Mouse (Mus musculus) testis, adult 2 months (tissue): ENCODE results near the gene Jazf1. TPM values are rescaled to one million over a fixed set of nuclear protein-coding genes. Genes with fewer than 3 reads are reported as not detected.

ENCODE experiments used
- H3K27ac ChIP-seq: fragments of 200-500 bp; 2 replicates; pipeline ENCODE4 v1.5.1; 2012; ENCODE audit warnings: low read depth, low read length; ENCODE audit not compliant: control insufficient read depth, insufficient read depth
- H3K27me3 ChIP-seq: fragments of 200-500 bp; 2 replicates; pipeline ENCODE4 v1.6.1; 2012; ENCODE audit warnings: mild to moderate bottlenecking, low read length, moderate library complexity; ENCODE audit not compliant: control insufficient read depth, insufficient read depth
- H3K36me3 ChIP-seq: fragments of 200-500 bp; 2 replicates; pipeline ENCODE4 v1.6.1; 2012; ENCODE audit warnings: mild to moderate bottlenecking, low read length; ENCODE audit not compliant: control insufficient read depth, insufficient read depth
- H3K4me1 ChIP-seq: fragments of 200-500 bp; 2 replicates; pipeline ENCODE4 v1.6.1; 2012; ENCODE audit warnings: low read length; ENCODE audit not compliant: control insufficient read depth, insufficient read depth
- H3K4me3 ChIP-seq: fragments of 200-500 bp; 2 replicates; pipeline ENCODE4 v1.5.1; 2012; ENCODE audit warnings: low read depth, mild to moderate bottlenecking, low read length, moderate library complexity, mixed read lengths; ENCODE audit not compliant: control insufficient read depth
- CTCF ChIP-seq: fragments of 200-500 bp; IDR thresholded peaks from 2 replicates; pipeline ENCODE4 v1.5.1; 2012; ENCODE audit warnings: low read depth, mild to moderate bottlenecking, inconsistent platforms, low read length, moderate library complexity; ENCODE audit not compliant: control insufficient read depth, insufficient read depth, insufficient replicate concordance
- POLR2A ChIP-seq: fragments of 200-500 bp; IDR thresholded peaks from 2 replicates; pipeline ENCODE4 v1.6.1; 2012; ENCODE audit warnings: low read depth, mild to moderate bottlenecking, inconsistent platforms, low read length, moderate library complexity; ENCODE audit not compliant: control insufficient read depth
- polyA plus RNA-seq: library from polyadenylated mRNA; depleted of rRNA; stranded (reverse); fragments of >200 nt; gene quantifications from 2 replicates; pipeline ENCODE4 v1.2.3, GENCODE M21; 2012

Jazf1 gene
- polyA plus RNA-seq, 1 experiment: 51.8 TPM

DNA sequence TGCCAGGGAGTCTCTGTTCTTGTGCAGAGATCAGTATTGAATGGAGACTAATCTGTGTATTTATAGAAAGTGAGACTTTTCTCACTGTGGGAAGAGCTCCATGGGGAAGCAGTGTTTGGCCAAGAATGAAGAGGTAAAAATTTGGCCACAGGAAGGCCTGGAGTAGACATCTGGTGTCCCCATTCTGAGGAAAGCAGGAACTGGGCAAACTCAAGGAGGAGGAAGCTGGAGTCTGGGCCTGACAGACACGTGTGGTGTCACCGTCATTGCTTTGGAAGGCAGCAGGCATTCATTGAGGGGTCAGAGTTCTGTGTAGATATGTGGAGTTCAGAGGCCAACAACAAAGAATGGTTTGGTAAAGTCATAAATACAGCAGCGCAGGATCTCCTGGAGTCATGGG lies 130.5 kb downstream of the Jazf1 start:
- no peaks in the 10 kb centered on the region for H3K27me3 ChIP-seq
- no peaks in the 10 kb centered on the region for H3K36me3 ChIP-seq
- TF ChIP-seq POLR2A: no peak
- TF ChIP-seq CTCF: no peak
- no peak overlapping the region for H3K4me3 ChIP-seq
- H3K27ac ChIP-seq: no peak overlapping the region
- H3K4me1 ChIP-seq: no peaks in the 10 kb centered on the region

DNA sequence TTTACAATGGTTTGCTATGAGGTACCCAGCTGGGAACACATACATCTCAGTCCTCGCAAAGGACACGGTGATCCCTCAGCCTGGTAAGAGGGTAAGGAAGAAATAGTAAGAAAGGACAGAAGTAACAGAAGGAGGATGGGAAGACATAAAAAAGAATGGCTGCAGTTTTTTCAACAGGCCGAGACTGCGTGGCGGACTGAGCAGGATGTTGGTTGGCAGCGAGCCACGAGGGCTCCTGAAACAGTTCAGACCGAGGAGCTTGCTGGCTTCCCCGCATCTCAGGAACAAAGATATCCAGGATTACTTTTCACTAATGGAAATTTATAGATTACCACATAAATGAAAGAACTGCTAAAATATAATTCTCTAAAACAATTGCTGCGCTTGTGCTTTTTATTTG lies 131.4 kb downstream of the Jazf1 start:
- H3K4me1 ChIP-seq: no peaks in the 10 kb centered on the region
- no peak overlapping the region for H3K4me3 ChIP-seq
- H3K36me3 ChIP-seq: no peaks in the 10 kb centered on the region
- H3K27ac ChIP-seq: no peak overlapping the region
- TF ChIP-seq CTCF (no peak), POLR2A (no peak)
- no peaks in the 10 kb centered on the region for H3K27me3 ChIP-seq

DNA sequence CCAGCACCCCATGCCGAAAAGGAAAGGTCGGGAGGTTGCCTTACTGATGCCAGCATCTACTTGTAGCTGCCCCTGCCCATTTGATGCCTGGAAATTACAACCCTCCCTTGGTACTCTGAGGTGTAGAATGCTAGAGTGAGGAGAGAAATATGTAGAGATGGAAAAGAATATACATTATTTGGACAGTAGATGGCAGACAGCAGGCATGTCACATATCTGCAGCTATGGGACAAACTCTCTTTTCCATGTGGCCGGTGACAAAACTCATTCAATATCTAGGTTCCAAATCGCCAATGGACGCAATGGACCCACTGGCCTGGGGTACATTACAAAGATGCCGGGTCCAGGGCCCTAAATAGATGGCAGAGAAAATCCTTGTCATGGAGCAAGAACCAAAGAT lies 134.4 kb downstream of the Jazf1 start:
- Histone ChIP-seq H3K27me3 (no peaks in the 10 kb centered on the region), H3K4me3 (no peak overlapping the region), H3K4me1 (no peaks in the 10 kb centered on the region), H3K27ac (no peak overlapping the region), H3K36me3 (no peaks in the 10 kb centered on the region)
- TF ChIP-seq CTCF: no peak
- TF ChIP-seq POLR2A: no peak

DNA sequence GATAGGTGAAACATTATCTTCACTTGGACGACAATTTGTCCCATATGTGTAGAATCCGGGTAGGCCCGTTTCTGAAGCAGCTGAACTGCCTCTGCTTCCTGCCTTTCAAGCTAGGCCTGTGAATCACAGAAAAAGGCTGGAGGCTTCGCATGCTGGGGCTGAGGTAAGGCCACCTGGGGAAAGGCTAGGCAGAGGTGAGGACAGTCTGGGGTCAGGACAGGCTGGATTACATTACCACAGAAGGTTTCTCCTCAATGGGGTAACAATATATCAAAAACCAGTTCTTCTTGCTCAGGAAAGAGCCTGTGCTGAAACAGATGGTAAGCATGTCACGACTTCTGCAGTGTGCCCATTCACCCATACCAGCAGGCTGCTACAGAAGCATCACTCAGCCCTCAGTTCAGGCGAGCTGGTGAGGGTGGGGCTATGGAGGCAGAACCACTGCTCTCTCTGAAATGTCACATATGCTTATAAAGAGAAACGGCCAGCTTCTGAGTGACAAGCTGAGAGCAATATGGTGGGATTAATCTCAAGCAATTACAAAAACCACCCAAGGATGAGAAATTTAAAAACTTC lies 135.7 kb downstream of the Jazf1 start:
- H3K27ac ChIP-seq: no peak overlapping the region
- H3K36me3 ChIP-seq: no peaks in the 10 kb centered on the region
- H3K27me3 ChIP-seq: no peaks in the 10 kb centered on the region
- TF ChIP-seq POLR2A: no peak
- TF ChIP-seq CTCF: no peak
- H3K4me3 ChIP-seq: no peak overlapping the region
- H3K4me1 ChIP-seq: no peaks in the 10 kb centered on the region

DNA sequence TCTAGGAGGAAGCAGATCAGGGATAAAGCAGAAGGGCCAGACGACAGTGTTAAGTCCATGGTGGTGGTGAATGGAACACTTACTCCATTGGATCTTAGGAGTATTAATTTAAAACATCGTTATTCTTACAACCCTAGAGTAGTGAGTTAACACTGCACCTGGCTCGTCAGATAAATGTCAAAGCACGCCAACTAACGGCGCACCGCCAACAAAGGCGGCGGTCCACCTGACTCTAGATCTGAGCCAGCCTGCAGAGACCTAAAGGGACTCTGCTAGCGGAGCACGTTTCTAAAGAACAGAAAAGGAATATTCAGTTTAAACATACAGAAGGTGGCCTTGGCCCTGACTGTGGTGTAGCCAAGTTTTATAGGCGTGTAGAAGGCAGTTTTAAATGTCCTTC lies 139.1 kb downstream of the Jazf1 start:
- Histone ChIP-seq H3K36me3 (no peaks in the 10 kb centered on the region), H3K4me3 (no peak overlapping the region), H3K4me1 (no peaks in the 10 kb centered on the region), H3K27ac (no peak overlapping the region), H3K27me3 (no peaks in the 10 kb centered on the region)
- TF ChIP-seq CTCF: no peak

DNA sequence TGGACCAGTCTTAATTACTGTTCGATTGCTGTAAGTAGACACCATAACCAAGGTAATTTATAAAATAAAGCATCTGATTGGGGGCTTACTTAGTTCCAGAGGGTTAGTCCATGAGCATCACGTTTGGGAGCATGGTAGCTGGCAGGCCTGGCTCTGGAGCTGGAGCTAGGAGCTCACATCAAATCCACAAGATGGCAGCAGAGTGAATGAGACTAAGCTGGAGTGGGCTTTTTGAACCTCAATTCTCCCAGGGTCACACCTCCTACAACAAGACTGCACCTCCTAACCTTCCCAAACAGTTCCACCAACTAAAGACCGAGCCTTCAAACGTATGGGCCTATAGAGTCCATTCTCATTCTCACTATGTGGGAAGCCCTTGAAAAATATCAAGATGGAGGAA lies 141.5 kb downstream of the Jazf1 start:
- Histone ChIP-seq H3K4me3 (no peak overlapping the region), H3K36me3 (no peaks in the 10 kb centered on the region), H3K27me3 (no peaks in the 10 kb centered on the region), H3K27ac (no peak overlapping the region), H3K4me1 (no peaks in the 10 kb centered on the region)
- TF ChIP-seq CTCF (no peak), POLR2A (no peak)

DNA sequence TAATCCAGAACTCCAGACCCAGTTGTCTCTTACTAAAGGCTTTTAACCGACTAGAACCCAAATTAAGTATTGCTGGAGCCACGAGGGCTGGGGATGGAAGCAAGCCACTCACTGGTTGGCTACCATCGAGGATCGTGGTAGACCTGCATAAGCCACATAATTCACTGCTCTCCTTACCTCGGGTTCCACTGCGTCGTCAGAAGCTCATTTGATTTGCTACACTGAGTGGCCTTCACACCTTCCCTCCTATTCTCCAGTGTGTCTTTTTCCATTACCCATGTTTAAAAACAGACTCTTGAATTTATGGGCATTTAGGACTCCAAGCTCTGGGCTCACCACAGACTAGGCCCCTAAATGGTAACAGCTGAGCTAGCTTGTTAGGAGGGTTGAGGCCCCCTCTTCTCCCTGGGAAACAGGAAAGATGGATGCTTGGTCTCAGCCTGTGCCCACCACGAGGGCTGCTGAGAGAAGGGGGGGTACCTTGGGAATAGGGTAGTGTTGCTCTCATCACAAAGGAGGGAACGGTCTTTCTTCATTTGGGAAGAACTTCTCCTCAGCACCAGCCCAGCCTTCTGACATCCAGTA lies 142.9 kb downstream of the Jazf1 start:
- no peak for TF ChIP-seq POLR2A
- TF ChIP-seq CTCF: no peak
- no peak overlapping the region for H3K4me3 ChIP-seq
- H3K4me1 ChIP-seq: no peaks in the 10 kb centered on the region
- H3K27me3 ChIP-seq: no peaks in the 10 kb centered on the region
- H3K36me3 ChIP-seq: no peaks in the 10 kb centered on the region
- H3K27ac ChIP-seq: no peak overlapping the region

DNA sequence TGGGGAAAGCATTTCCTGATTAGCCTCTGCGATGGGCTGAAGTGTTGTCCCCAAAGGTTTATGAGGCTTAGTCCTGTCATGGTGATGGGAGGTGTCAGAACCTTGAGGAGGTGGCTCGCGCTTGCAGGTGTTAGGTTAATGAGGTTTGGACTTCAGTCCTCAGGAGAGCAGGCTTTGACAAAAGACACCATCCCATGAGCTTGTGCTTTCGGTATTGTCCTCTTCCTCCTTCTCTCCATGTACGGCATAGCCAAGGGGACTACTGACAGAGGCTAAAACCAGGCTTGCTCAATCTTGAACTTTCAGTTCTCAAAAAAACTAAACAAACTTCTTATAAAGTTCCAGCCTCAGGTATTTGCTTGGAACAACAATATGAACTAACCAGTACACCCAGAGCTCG lies 147.2 kb downstream of the Jazf1 start:
- TF ChIP-seq POLR2A: no peak
- TF ChIP-seq CTCF: no peak
- H3K4me3 ChIP-seq: no peak overlapping the region
- H3K27ac ChIP-seq: no peak overlapping the region
- no peaks in the 10 kb centered on the region for H3K4me1 ChIP-seq
- H3K36me3 ChIP-seq: no peaks in the 10 kb centered on the region
- H3K27me3 ChIP-seq: no peaks in the 10 kb centered on the region
